Mouse (Mus musculus) ovary, postnatal 36 days (tissue): ENCODE measurements around the gene Zfp598.
A peak's percentile ranks its signal among the peaks of the same experiment; 100 is the strongest.

Source experiments
- DNase-seq: peaks from one replicate; pipeline ENCODE4 v3.0.0; 2022; ENCODE audit warnings: low spot score, mixed read lengths

The Zfp598 gene

DNA sequence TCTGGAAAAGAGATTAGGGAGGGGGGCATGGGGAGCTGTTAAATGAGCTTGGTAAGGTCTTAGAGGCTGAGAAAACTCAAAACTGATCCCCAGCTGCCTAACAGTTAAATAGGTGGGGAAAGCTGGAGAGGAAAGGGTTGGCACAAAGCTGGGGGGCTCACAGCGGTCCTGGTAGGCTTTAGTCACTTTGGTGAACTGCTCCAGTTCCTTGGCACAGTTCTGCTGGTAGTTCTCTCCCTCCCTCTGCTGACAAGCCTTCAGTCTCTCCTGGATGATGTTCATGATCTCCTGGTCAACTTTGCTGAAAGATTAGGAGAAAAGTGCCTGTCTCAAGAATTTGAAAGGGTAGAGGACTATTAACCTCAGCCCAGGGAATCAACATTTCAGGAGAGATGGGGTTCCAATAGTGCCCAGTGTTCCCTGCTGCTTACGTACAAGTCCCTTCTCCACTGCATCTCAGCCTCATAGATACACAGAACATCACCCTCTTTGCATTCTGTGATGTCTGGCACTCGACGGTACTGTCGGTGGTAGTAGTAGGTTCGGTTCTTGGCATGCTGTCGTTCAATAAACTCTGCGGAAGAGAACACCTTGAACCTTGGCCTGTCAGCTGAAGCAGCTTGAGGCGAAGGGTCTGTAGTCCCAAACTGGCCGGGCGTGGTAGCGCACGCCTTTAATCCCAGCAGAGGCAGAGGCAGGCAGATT, 52.9 kb downstream of the Zfp598 start:
- DNase-seq: no peak

DNA sequence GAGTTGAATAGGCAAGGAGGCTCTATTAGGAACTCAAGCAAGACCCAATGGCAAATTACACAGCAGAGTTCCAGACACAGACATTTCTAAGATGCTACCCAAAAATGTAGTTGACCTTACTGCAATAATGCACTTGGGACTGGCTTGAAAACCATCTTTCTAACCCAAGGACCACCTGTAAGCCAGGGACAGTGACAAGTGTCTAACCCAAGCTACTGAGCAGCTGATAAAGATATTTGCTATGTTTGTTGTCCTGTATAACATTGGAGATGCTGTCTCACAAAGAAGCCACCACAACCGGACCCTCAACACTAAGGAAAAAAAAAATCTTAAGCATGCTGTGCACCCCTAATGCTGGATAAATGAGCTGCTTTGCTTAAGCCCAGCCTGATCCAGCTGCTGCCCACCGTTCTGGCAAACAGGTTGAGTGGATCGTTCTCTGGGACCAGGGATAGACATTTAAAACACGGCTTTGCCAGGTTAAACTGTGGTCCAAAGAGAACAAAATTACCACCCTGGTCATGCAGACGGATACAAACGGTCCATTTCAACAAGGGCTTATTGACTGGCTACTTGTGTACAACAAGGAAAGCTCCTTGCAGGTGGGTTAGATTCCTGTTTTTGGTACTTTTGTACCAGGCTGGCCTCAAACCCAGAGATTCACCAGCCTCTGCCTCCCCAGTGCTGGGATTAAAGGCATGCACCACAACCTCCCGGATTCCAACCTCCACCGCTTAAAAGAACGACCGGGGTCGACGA, 53.8 kb downstream of the Zfp598 start:
- DNase-seq: no peak

DNA sequence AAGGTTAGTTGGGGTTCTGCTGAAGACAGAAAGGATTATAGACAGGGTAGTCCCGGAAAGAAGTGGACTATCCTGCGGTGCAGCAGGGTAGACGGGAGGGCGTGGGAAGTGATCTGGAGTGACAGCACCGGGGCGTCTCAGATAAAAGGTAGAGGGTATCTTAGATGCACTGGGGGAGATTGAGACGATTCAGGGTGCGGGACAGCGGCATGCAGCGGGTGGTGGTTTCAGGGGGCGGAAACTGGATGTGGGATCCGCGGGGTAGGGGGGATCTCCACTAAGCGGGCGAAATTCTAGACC, 54.3 kb downstream of the Zfp598 start:
- no peak for DNase-seq

DNA sequence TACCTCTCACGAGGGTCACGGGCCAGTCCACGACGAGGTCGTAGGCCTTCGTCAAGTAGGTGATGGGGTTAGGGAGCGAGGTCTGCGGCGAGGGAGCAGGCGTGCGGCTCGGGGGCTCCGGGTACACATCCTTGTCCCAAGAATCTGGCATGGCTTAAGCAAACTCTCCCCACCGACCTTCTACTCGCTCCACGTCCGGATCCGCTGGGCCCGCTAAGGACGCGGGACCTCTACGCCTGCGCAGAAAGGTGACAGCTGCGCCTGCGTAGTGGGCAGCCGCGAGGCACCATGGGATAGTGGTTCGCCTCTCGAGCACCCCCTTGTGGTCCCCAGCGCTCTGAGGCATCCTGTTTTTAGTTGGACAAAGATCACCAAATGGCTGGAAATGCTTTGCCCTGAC, 54.7 kb downstream of the Zfp598 start, which contains the start of gene Ndufb10:
TSS of gene Ndufb10 (minus strand) at position 295 of the 400 bp plus-strand sequence.
- DNase-seq: peak; percentile 96

DNA sequence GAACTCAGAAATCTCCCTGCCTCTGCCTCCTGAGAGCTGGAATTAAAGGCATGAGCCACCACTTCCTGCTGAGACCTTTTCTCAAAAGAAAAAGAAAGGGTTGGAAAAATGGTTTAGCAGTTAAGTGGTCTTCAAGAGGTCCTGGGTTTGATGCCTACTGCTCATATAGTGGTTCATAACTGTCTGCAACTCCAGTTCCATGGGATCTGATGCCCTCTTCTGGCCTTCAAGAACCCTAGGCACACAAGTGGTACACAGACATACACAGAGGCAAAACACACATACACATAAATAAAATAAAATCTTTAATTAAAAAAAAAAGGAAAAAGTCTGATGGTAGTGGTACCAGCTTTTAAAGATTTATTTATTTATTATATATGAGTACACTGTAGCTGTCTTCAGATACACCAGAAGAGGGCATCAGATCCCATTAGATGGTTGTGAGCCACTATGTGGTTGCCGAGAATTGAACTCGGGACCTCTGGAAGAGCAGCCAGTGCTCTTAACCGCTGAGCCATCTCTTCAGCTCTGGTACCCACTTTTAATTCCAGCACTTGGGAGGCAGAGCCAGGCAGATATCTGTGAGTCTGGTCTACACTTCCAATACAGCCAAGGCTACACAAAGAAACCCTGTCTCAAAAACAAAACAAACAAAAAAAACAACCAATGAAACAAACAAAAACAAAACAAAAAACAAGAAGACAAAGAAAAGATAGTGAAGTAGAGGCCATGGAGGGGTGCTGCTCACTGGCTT, 56.3 kb downstream of the Zfp598 start:
- no peak for DNase-seq

DNA sequence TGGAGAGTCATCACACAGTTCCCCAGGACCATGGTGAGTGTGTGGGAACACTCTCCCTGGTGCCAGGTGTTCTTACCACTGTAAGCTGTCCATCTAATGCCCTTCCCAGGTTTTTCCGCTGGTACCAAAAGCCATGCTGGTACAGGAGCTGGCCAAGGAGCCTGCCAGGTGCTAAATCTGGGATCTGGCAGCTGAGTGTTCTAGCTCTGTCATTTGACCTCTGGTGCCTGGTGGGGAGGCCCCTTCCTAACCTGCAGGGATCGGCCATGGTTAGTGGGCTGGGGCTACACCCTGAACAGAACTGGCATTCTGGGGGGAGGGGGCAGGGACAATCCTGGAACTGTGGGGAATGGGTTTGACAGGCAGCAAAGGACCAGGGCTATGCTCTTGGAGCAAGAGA, 58.1 kb downstream of the Zfp598 start, which contains the start of gene Rpl3l:
TSS of gene Rpl3l (plus strand) at position 203 of the 400 bp plus-strand sequence.
- no peak for DNase-seq

DNA sequence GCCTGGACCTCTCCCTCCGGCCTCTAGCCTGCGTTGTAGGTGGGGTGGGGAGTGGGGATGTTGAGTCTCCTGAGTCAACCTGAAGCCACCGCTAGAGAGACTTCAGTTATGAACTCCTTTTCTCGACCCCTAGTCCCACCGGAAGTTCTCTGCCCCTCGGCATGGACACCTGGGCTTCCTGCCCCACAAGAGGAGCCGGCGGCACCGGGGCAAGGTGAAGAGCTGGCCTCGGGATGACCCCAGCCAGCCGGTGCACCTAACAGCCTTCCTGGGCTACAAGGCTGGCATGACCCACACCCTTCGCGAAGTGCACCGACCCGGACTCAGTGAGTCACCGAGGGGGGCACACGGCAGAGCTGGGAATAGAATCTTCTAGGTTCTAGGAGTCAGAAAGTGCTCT, 58.7 kb downstream of the Zfp598 start:
- no peak for DNase-seq

DNA sequence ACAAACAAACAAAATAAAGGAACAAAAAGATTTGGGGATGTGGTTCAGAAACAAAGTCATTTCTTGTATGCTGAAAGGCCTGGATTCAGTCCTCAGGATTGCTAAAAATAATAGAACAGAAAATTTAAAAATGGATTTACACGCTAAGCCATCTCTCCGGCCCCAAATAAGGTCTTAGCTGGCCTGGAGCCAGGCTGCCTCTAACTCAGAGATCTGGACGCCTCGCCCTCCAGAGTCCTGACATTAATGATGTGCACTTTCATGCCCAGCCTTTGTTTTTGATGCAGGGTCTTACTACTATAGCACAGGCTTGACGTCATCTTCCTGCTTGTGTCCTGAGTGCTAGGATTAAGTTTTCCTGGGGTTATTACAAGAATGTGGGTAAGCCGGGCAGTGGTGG, 59.6 kb downstream of the Zfp598 start:
- no peak for DNase-seq

DNA sequence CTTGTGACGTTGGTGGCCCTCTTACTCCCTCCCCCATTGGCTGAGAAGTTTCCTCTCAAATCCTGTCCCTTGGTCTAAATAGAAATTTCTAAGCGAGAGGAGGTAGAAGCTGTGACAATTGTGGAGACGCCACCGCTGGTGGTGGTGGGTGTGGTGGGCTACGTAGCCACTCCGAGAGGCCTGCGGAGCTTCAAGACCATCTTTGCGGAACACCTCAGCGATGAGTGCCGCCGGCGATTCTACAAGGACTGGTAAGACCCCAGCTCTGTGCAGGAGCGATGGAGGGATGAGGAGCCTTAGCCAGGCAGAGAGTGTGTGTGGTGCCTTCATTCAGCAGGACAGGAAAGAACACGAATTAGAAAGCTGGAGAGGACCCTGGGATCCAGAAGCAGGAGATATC, 61.3 kb downstream of the Zfp598 start:
- no peak for DNase-seq
